Mouse (Mus musculus) kidney, embryonic 16.5 days (tissue): Measurements from ENCODE around the gene Adrb1. TPM values are rescaled to one million over a fixed set of nuclear protein-coding genes. Genes with fewer than 3 reads are reported as not detected.
"Not testable (repeated sequence)": the region's sequence is repeated elsewhere in the genome, so short reads cannot be mapped to it uniquely, and the experiment has no call there.

Experiments used
- ATAC-seq: fragments of 200-750 bp; cut with Nextera tagmentation; 2 replicates; pipeline ENCODE4 v1.8.0; 2017; ENCODE audit warnings: moderate TSS enrichment; ENCODE audit not compliant: low FRiP score, low TSS enrichment
- H3K27ac ChIP-seq: fragments of 300-500 bp; sonication (generic); 2 replicates; pipeline ENCODE4 v1.5.1; 2014; ENCODE audit warnings: low read length
- H3K27me3 ChIP-seq: fragments of 300-500 bp; sonication (generic); 2 replicates; pipeline ENCODE4 v1.6.1; 2014; ENCODE audit warnings: low read length, control low read depth, mixed read lengths; ENCODE audit not compliant: insufficient read depth
- H3K36me3 ChIP-seq: fragments of 300-500 bp; sonication (generic); 2 replicates; pipeline ENCODE4 v1.6.1; 2014; ENCODE audit warnings: low read length, control low read depth, mixed read lengths; ENCODE audit not compliant: insufficient read depth
- H3K4me1 ChIP-seq: fragments of 300-500 bp; sonication (generic); 2 replicates; pipeline ENCODE4 v1.6.1; 2014; ENCODE audit warnings: low read length, control low read depth, mixed read lengths; ENCODE audit not compliant: insufficient read depth
- H3K4me2 ChIP-seq: fragments of 300-500 bp; sonication (generic); replicated peaks from 2 replicates; pipeline ENCODE4 v1.6.1; 2014; ENCODE audit warnings: low read depth, low read length
- H3K4me3 ChIP-seq: fragments of 300-500 bp; sonication (generic); 2 replicates; pipeline ENCODE4 v1.5.1; 2014; ENCODE audit warnings: mild to moderate bottlenecking, low read length
- H3K9ac ChIP-seq: fragments of 300-500 bp; sonication (generic); replicated peaks from 2 replicates; pipeline ENCODE4 v1.6.1; 2014; ENCODE audit warnings: low read length
- H3K9me3 ChIP-seq: fragments of 300-500 bp; sonication (generic); 2 replicates; pipeline ENCODE4 v1.6.1; 2016; ENCODE audit warnings: low read length, control low read depth
- WGBS: fragments of 180-500 bp; shearing (Covaris S2); extraction: QIAGEN DNeasy Blood & Tissue Kit; methylation state at CpG from one replicate; pipeline ENCODE4 v1.1.7; 2014; 5-methylcytosine and 5-hydroxymethylcytosine counted together
- polyA plus RNA-seq: library from polyadenylated mRNA; unstranded; fragments of >200 nt; fragmentation: Nextera tagmentation; extraction: Ambion mirVana; gene quantifications from 2 replicates; pipeline ENCODE4 v1.2.1, GENCODE M21; 2015

Adrb1 gene
- polyA plus RNA-seq, 1 experiment from 2014 or later = 0.06 TPM

GRCm38 (mm10) chr19:56775893-56776718 is 54.1 kb downstream of the Adrb1 start:
- peaks cover 12% of the 10 kb centered on the region for H3K4me1 ChIP-seq
- peak overlapping the region; percentile 25; the same call in 1 of the 2 replicates for H3K9ac ChIP-seq
- no peaks in the 10 kb centered on the region for H3K36me3 ChIP-seq
- peaks cover 11% of the 10 kb centered on the region for H3K27me3 ChIP-seq
- no peaks in the 10 kb centered on the region for H3K9me3 ChIP-seq
- ATAC-seq = peak; percentile 65
- no peak overlapping the region for H3K27ac ChIP-seq
- H3K4me2 ChIP-seq = peak overlapping the region; percentile 54
- 4% methylated on average over 17 of the region's 18 CpGs for WGBS
- peak overlapping the region; percentile 32 for H3K4me3 ChIP-seq

- 0 out of 2 replicates have a peak, but pooled peaks have one; percentile 57 for ATAC-seq
- WGBS = 19% methylated on average over 16 of the region's 16 CpGs
- peak overlapping the region; percentile 8; the same call in 1 of the 2 replicates for H3K4me3 ChIP-seq
Observed at GRCm38 (mm10) chr19:56776719-56777382, 54.9 kb downstream of the Adrb1 start.

GRCm38 (mm10) chr19:56778532-56778931 is 56.5 kb downstream of the Adrb1 start:
- H3K27me3 ChIP-seq = peaks cover 11% of the 10 kb centered on the region
- ATAC-seq = not testable (repeated sequence)

More at GRCm38 (mm10) chr19:56776719-56777382, 54.9 kb downstream of the Adrb1 start:
- no peak overlapping the region for H3K9ac ChIP-seq
- peak overlapping the region; percentile 33 for H3K4me2 ChIP-seq
- H3K4me1 ChIP-seq = peaks cover 12% of the 10 kb centered on the region
- H3K36me3 ChIP-seq = no peaks in the 10 kb centered on the region
- peaks cover 11% of the 10 kb centered on the region for H3K27me3 ChIP-seq
- H3K27ac ChIP-seq = no peak overlapping the region
- no peaks in the 10 kb centered on the region for H3K9me3 ChIP-seq

More at GRCm38 (mm10) chr19:56778532-56778931, 56.5 kb downstream of the Adrb1 start:
- not testable (repeated sequence) for H3K4me3 ChIP-seq, H3K4me2 ChIP-seq, H3K9ac ChIP-seq, H3K36me3 ChIP-seq, H3K9me3 ChIP-seq, H3K27ac ChIP-seq
- H3K4me1 ChIP-seq = peaks cover 12% of the 10 kb centered on the region
- WGBS = 94% methylated on average over 7 of the region's 7 CpGs

Other genes with a start within 250 kb of the Adrb1 start
- 14.8 and 18.6 TPM in 2 replicates for gene Dclre1a, start 174.0 kb upstream of the Adrb1 start, polyA plus RNA-seq
- gene Nhlrc2, start 173.9 kb upstream of the Adrb1 start, polyA plus RNA-seq = 16.0 and 16.1 TPM in 2 replicates
- gene Ccdc186, start 100.0 kb downstream of the Adrb1 start, polyA plus RNA-seq = 17.9 and 19.8 TPM in 2 replicates
- gene Tdrd1, start 104.0 kb downstream of the Adrb1 start, polyA plus RNA-seq = 1.00 and 1.1 TPM in 2 replicates
- 22.4 and 23.9 TPM in 2 replicates for gene Vwa2, start 152.1 kb downstream of the Adrb1 start, polyA plus RNA-seq